Mouse (Mus musculus) neural tube, embryonic 14.5 days (tissue): ENCODE measurements around the gene Dgki. TPM values are rescaled to one million over a fixed set of nuclear protein-coding genes. Genes with fewer than 3 reads are reported as not detected.

Experiments used
- ATAC-seq: fragments of 200-750 bp; cut with Nextera tagmentation; 2 replicates; pipeline ENCODE4 v1.8.0; 2017; ENCODE audit warnings: low read depth, mild to moderate bottlenecking, moderate TSS enrichment, moderate library complexity
- H3K27ac ChIP-seq: fragments of 300-500 bp; sonication (generic); 2 replicates; pipeline ENCODE4 v1.5.1; 2014; ENCODE audit warnings: low read depth, mild to moderate bottlenecking, control low read depth, low read length, moderate library complexity, mixed read lengths
- H3K27me3 ChIP-seq: fragments of 300-500 bp; sonication (generic); 2 replicates; pipeline ENCODE4 v1.6.1; 2014; ENCODE audit warnings: low read length; ENCODE audit not compliant: control insufficient read depth, insufficient read depth
- H3K36me3 ChIP-seq: fragments of 300-500 bp; sonication (generic); 2 replicates; pipeline ENCODE4 v1.6.1; 2014; ENCODE audit warnings: low read length, mixed read lengths; ENCODE audit not compliant: control insufficient read depth, insufficient read depth
- H3K4me1 ChIP-seq: fragments of 300-500 bp; sonication (generic); 2 replicates; pipeline ENCODE4 v1.6.1; 2014; ENCODE audit warnings: low read length; ENCODE audit not compliant: control insufficient read depth, insufficient read depth
- H3K4me2 ChIP-seq: fragments of 300-500 bp; sonication (generic); 2 replicates; pipeline ENCODE4 v1.6.1; 2014; ENCODE audit warnings: mild to moderate bottlenecking, low read depth, low read length, control low read depth
- H3K4me3 ChIP-seq: fragments of 300-500 bp; sonication (generic); 2 replicates; pipeline ENCODE4 v1.5.1; 2014; ENCODE audit warnings: low read depth, low read length, control low read depth, mixed read lengths
- H3K9ac ChIP-seq: fragments of 300-500 bp; sonication (generic); replicated peaks from 2 replicates; pipeline ENCODE4 v1.6.1; 2014; ENCODE audit warnings: low read depth, mild to moderate bottlenecking, control low read depth, low read length, mixed read lengths
- H3K9me3 ChIP-seq: fragments of 300-500 bp; sonication (generic); 2 replicates; pipeline ENCODE4 v1.6.1; 2016; ENCODE audit warnings: low read length; ENCODE audit not compliant: control insufficient read depth
- WGBS: fragments of 180-500 bp; shearing (Covaris S2); extraction: QIAGEN DNeasy Blood & Tissue Kit; methylation state at CpG from one replicate; pipeline ENCODE4 v1.1.7; 2014; 5-methylcytosine and 5-hydroxymethylcytosine counted together
- polyA plus RNA-seq: library from polyadenylated mRNA; unstranded; fragments of >200 nt; fragmentation: Nextera tagmentation; extraction: Ambion mirVana; gene quantifications from 2 replicates; pipeline ENCODE4 v1.2.1, GENCODE M21; 2014

The Dgki gene
- polyA plus RNA-seq, 1 experiment from 2014 or later, result 10.5 TPM

GRCm38 (mm10) chr6:37284879-37285278 lies 15.1 kb downstream of the Dgki start:
- 90% methylated on average over 9 of the region's 9 CpGs for whole genome bisulfite sequencing
- ATAC-seq, result no peak
- H3K9ac ChIP-seq, result no peak overlapping the region
- H3K9me3 ChIP-seq, result no peaks in the 10 kb centered on the region
- H3K36me3 ChIP-seq, result no peaks in the 10 kb centered on the region
- no peak overlapping the region for H3K27ac ChIP-seq
- no peaks in the 10 kb centered on the region for H3K27me3 ChIP-seq
- H3K4me2 ChIP-seq, result no peak overlapping the region
- H3K4me1 ChIP-seq, result no peaks in the 10 kb centered on the region
- H3K4me3 ChIP-seq, result no peak overlapping the region

- no peak overlapping the region for H3K9ac ChIP-seq
- no peaks in the 10 kb centered on the region for H3K36me3 ChIP-seq
- WGBS, result 71% methylated on average over 2 of the region's 2 CpGs
- no peaks in the 10 kb centered on the region for H3K27me3 ChIP-seq
- H3K9me3 ChIP-seq, result no peaks in the 10 kb centered on the region
- ATAC-seq, result no peak
- no peak overlapping the region for H3K4me2 ChIP-seq
- no peak overlapping the region for H3K27ac ChIP-seq
- H3K4me1 ChIP-seq, result no peaks in the 10 kb centered on the region
- no peak overlapping the region for H3K4me3 ChIP-seq
Measured at GRCm38 (mm10) chr6:37283336-37283735, 16.6 kb downstream of the Dgki start.

- WGBS, result 69% methylated on average over 1 of the region's 1 CpGs
- Histone ChIP-seq H3K9me3 (no peaks in the 10 kb centered on the region), H3K4me1 (no peaks in the 10 kb centered on the region), H3K4me2 (no peak overlapping the region), H3K27ac (no peak overlapping the region), H3K36me3 (no peaks in the 10 kb centered on the region), H3K9ac (no peak overlapping the region), H3K27me3 (no peaks in the 10 kb centered on the region), H3K4me3 (no peak overlapping the region)
- ATAC-seq, result no peak
Measured at GRCm38 (mm10) chr6:37282659-37283058, 17.3 kb downstream of the Dgki start.

GRCm38 (mm10) chr6:37276834-37277715 lies 22.9 kb downstream of the Dgki start:
- Histone ChIP-seq H3K9ac (no peak overlapping the region), H3K4me3 (no peak overlapping the region), H3K4me2 (no peak overlapping the region), H3K9me3 (no peaks in the 10 kb centered on the region), H3K4me1 (no peaks in the 10 kb centered on the region), H3K36me3 (no peaks in the 10 kb centered on the region), H3K27ac (no peak overlapping the region), H3K27me3 (no peaks in the 10 kb centered on the region)
- ATAC-seq, result no peak
- WGBS, result 55% methylated on average over 6 of the region's 6 CpGs

GRCm38 (mm10) chr6:37276181-37276580 lies 23.8 kb downstream of the Dgki start:
- WGBS, result 87% methylated on average over 5 of the region's 5 CpGs
- H3K4me1 ChIP-seq, result no peaks in the 10 kb centered on the region
- ATAC-seq, result no peak
- no peak overlapping the region for H3K4me2 ChIP-seq
- H3K36me3 ChIP-seq, result no peaks in the 10 kb centered on the region
- no peak overlapping the region for H3K9ac ChIP-seq
- H3K27ac ChIP-seq, result no peak overlapping the region
- H3K27me3 ChIP-seq, result no peaks in the 10 kb centered on the region
- no peaks in the 10 kb centered on the region for H3K9me3 ChIP-seq
- H3K4me3 ChIP-seq, result no peak overlapping the region

GRCm38 (mm10) chr6:37270905-37271591 lies 28.9 kb downstream of the Dgki start:
- no peak overlapping the region for H3K4me3 ChIP-seq
- H3K27me3 ChIP-seq, result no peaks in the 10 kb centered on the region
- H3K9me3 ChIP-seq, result no peaks in the 10 kb centered on the region
- H3K4me1 ChIP-seq, result no peaks in the 10 kb centered on the region
- H3K9ac ChIP-seq, result no peak overlapping the region
- H3K4me2 ChIP-seq, result no peak overlapping the region
- H3K27ac ChIP-seq, result no peak overlapping the region
- no peaks in the 10 kb centered on the region for H3K36me3 ChIP-seq
- WGBS, result 78% methylated on average over 8 of the region's 8 CpGs
- ATAC-seq, result no peak

- Histone ChIP-seq H3K4me1 (no peaks in the 10 kb centered on the region), H3K9ac (no peak overlapping the region), H3K4me3 (no peak overlapping the region), H3K36me3 (no peaks in the 10 kb centered on the region), H3K9me3 (no peaks in the 10 kb centered on the region), H3K4me2 (no peak overlapping the region), H3K27me3 (no peaks in the 10 kb centered on the region), H3K27ac (no peak overlapping the region)
- ATAC-seq, result no peak
- WGBS, result 90% methylated on average over 6 of the region's 6 CpGs
Measured at GRCm38 (mm10) chr6:37268589-37268988, 31.4 kb downstream of the Dgki start.

- no peak overlapping the region for H3K4me2 ChIP-seq
- H3K9me3 ChIP-seq, result no peaks in the 10 kb centered on the region
- H3K4me3 ChIP-seq, result no peak overlapping the region
- H3K4me1 ChIP-seq, result no peaks in the 10 kb centered on the region
- no peaks in the 10 kb centered on the region for H3K36me3 ChIP-seq
- H3K9ac ChIP-seq, result no peak overlapping the region
- no peaks in the 10 kb centered on the region for H3K27me3 ChIP-seq
- 96% methylated on average over 4 of the region's 4 CpGs for WGBS
- no peak for ATAC-seq
- no peak overlapping the region for H3K27ac ChIP-seq
Measured at GRCm38 (mm10) chr6:37267952-37268351, 32.0 kb downstream of the Dgki start.

GRCm38 (mm10) chr6:37262486-37262885 lies 37.5 kb downstream of the Dgki start:
- Histone ChIP-seq H3K4me2 (no peak overlapping the region), H3K9me3 (no peaks in the 10 kb centered on the region), H3K9ac (no peak overlapping the region), H3K27ac (no peak overlapping the region), H3K36me3 (no peaks in the 10 kb centered on the region), H3K27me3 (no peaks in the 10 kb centered on the region), H3K4me3 (no peak overlapping the region), H3K4me1 (no peaks in the 10 kb centered on the region)
- WGBS, result 88% methylated on average over 7 of the region's 7 CpGs
- ATAC-seq, result no peak
